Comparison of ENCODE assay signal across 24 mouse cellular contexts in the genomic region with DNA sequence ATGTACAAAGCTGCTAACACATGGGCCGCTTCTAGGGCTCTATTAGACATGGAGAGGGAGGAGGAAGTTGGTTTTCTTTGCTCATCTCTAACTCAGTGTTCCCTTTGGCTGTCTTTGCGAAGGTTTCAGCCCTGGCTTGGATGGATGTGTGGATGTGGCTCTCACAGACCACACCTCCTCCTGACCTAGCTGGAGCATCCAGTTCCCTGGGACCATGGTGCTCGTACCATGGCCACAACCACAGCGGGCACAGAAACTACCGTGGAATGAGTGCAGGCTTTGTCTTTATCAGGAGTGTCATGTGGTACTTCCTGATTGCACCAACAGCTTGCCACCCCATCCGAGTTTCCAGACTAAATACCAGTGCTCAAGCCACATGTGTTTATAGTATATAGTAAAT.
"Had no signal": no experiment of that assay in that cellular context is flagged by ENCODE, and none has a peak within 500 bp of the region (broad histone marks: within the 10 kb centered on the region; RNA-seq: fewer than 3 reads in every experiment).

No protein-coding gene starts in this region.

- H3K27me3 ChIP-seq: heart, embryonic 15.5 days; hindbrain, embryonic 15.5 days; limb, embryonic 13.5 days; limb, embryonic 15.5 days had no signal

- H3K9me3 ChIP-seq: heart, embryonic 13.5 days; heart, embryonic 15.5 days; hindbrain, embryonic 13.5 days; hindbrain, embryonic 15.5 days; kidney, embryonic 15.5 days; limb, embryonic 13.5 days; limb, embryonic 15.5 days had no signal

- H3K4me3 ChIP-seq: gastrocnemius, adult 2 months; heart, adult 2 months; heart, embryonic 13.5 days; heart, embryonic 15.5 days; hindbrain, embryonic 13.5 days; hindbrain, embryonic 15.5 days; kidney, embryonic 15.5 days; layer of hippocampus, adult 2 months; left cerebral cortex, adult 2 months; limb, embryonic 13.5 days; limb, embryonic 15.5 days had no signal

- H3K27ac ChIP-seq: gastrocnemius, adult 2 months; heart, adult 2 months; heart, embryonic 13.5 days; heart, embryonic 15.5 days; hindbrain, embryonic 13.5 days; hindbrain, embryonic 15.5 days; hindbrain, postnatal 0 days; kidney, embryonic 15.5 days; kidney, postnatal 0 days; layer of hippocampus, adult 2 months; left cerebral cortex, adult 2 months; limb, embryonic 13.5 days; limb, embryonic 15.5 days; liver, embryonic 14.5 days had no signal

- ATAC-seq: hindbrain, postnatal 0 days; intestine, embryonic 16.5 days had no signal

- DNase-seq: gastrocnemius, adult 2 months; gastrocnemius, postnatal 10 days; gastrocnemius, postnatal 25 days; heart, adult 2 months; heart, postnatal 14 days; heart, postnatal 4 days; kidney, adult 11 months; kidney, adult 9 months; kidney, postnatal 14 days; kidney, postnatal 4 days had no signal

- H3K4me2 ChIP-seq: heart, embryonic 11.5 days; heart, embryonic 13.5 days; heart, embryonic 15.5 days; hindbrain, embryonic 13.5 days; hindbrain, embryonic 15.5 days; kidney, embryonic 15.5 days; limb, embryonic 13.5 days; limb, embryonic 15.5 days had no signal

- H3K4me1 ChIP-seq: heart, embryonic 15.5 days had no signal

- H3K36me3 ChIP-seq: heart, embryonic 13.5 days; heart, embryonic 15.5 days; hindbrain, embryonic 13.5 days; hindbrain, embryonic 15.5 days; kidney, embryonic 15.5 days; limb, embryonic 13.5 days; limb, embryonic 15.5 days had no signal

- H3K9ac ChIP-seq: heart, embryonic 13.5 days; heart, embryonic 15.5 days; hindbrain, embryonic 13.5 days; hindbrain, embryonic 15.5 days; kidney, embryonic 15.5 days; limb, embryonic 13.5 days; limb, embryonic 15.5 days; liver, embryonic 14.5 days had no signal
